Mouse (Mus musculus) megakaryocyte progenitor cell, adult 5-6 weeks (primary cell): Measurements from ENCODE around the gene Ctbs. TPM values are rescaled to one million over a fixed set of nuclear protein-coding genes. Genes with fewer than 3 reads are reported as not detected.
A peak's percentile ranks its signal among the peaks of the same experiment; 100 is the strongest.

ENCODE experiments used
- ATAC-seq: replicated peaks from 2 replicates; pipeline ENCODE4 v1.8.0; 2016; ENCODE audit warnings: mild to moderate bottlenecking, moderate TSS enrichment, inconsistent platforms; ENCODE audit not compliant: poor library complexity
- total RNA-seq, 2 experiments: library from RNA; stranded (forward) in 1 of 2; stranded (reverse) in 1 of 2; fragments of 157-497, 149-512 nt in 1 of 2; fragments of 200-1000 nt in 1 of 2; gene quantifications; 2 replicates each; pipeline versions ENCODE4 v1.2.3 to v1.2.4; 2015 to 2017

The Ctbs gene
- total RNA-seq (2015) (12.5 and 17.0 TPM in 2 replicates), total RNA-seq (2017) (9.9 and 10.5 TPM in 2 replicates)

- no peak for ATAC-seq
Measured at GRCm38 (mm10) chr3:146449745-146450250, at the start of gene Ctbs. Gene Ctbs (plus strand): TSS chr3:146449795.

- no peak for ATAC-seq
Measured at GRCm38 (mm10) chr3:146403770-146404169, 45.8 kb upstream of the Ctbs start.

GRCm38 (mm10) chr3:146404311-146405201 lies 45.0 kb upstream of the Ctbs start, which contains the start of gene Ssx2ip:
Gene Ssx2ip (plus strand): TSS chr3:146404642.
- ATAC-seq: peak; percentile 89

GRCm38 (mm10) chr3:146405213-146406006 lies 44.2 kb upstream of the Ctbs start:
- ATAC-seq: peak; percentile 57

- no peak for ATAC-seq
Measured at GRCm38 (mm10) chr3:146406007-146406341, 43.6 kb upstream of the Ctbs start.

GRCm38 (mm10) chr3:146407086-146407721 lies 42.4 kb upstream of the Ctbs start:
- no peak for ATAC-seq

- peak; percentile 64 for ATAC-seq
Measured at GRCm38 (mm10) chr3:146410114-146410513, 39.5 kb upstream of the Ctbs start.

GRCm38 (mm10) chr3:146412008-146412407 lies 37.6 kb upstream of the Ctbs start:
- ATAC-seq: no peak

GRCm38 (mm10) chr3:146412480-146412879 lies 37.1 kb upstream of the Ctbs start:
- ATAC-seq: no peak

GRCm38 (mm10) chr3:146413016-146413415 lies 36.6 kb upstream of the Ctbs start:
- ATAC-seq: no peak

- ATAC-seq: no peak
Measured at GRCm38 (mm10) chr3:146413992-146414391, 35.6 kb upstream of the Ctbs start.

- no peak for ATAC-seq
Measured at GRCm38 (mm10) chr3:146414555-146414954, 35.0 kb upstream of the Ctbs start.

GRCm38 (mm10) chr3:146417873-146418272 lies 31.7 kb upstream of the Ctbs start:
- no peak for ATAC-seq

- ATAC-seq: no peak
Measured at GRCm38 (mm10) chr3:146418901-146419300, 30.7 kb upstream of the Ctbs start.

- ATAC-seq: no peak
Measured at GRCm38 (mm10) chr3:146419534-146419933, 30.1 kb upstream of the Ctbs start.

GRCm38 (mm10) chr3:146419992-146420537 lies 29.5 kb upstream of the Ctbs start:
- ATAC-seq: no peak

- ATAC-seq: peak; percentile 90
Measured at GRCm38 (mm10) chr3:146421787-146422186, 27.8 kb upstream of the Ctbs start.

GRCm38 (mm10) chr3:146423710-146424109 lies 25.9 kb upstream of the Ctbs start:
- peak; percentile 45; the same call in 1 of the 2 replicates for ATAC-seq

- no peak for ATAC-seq
Measured at GRCm38 (mm10) chr3:146424306-146424900, 25.2 kb upstream of the Ctbs start.

GRCm38 (mm10) chr3:146425902-146426301 lies 23.7 kb upstream of the Ctbs start:
- no peak for ATAC-seq
